Mouse (Mus musculus) E14TG2a.4 (cell line): ENCODE results near the gene Eif4e.

Experiments
- CTCF ChIP-seq: conservative IDR thresholded peaks from 2 replicates; pipeline ENCODE4 v1.5.1; 2014; ENCODE audit warnings: low read length
- NANOG ChIP-seq: IDR thresholded peaks from 2 replicates; pipeline ENCODE4 v1.6.1; 2014; ENCODE audit warnings: borderline replicate concordance, low read length, mixed read lengths
- POU5F1 ChIP-seq: IDR thresholded peaks from 2 replicates; pipeline ENCODE4 v1.6.1; 2014; ENCODE audit warnings: low read length, borderline replicate concordance

DNA sequence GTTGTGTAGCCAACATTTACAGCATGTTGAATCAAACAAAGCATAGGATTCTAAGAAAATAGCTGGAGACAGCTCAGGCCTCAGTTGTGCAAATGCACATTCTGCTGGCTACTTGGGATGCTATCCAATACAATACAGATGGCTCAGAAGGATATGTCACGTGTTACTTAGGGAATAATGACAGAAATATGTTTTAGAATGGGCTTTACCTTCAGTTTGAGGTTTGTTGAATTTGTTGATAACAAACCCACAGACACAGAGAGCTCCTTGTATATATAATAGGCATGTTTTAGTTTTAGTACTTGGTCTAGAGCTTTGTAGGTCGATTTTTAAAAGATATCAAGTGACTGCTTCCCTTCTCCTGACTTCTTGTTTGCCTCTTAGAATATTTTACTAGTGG, 6.8 kb downstream of the Eif4e start:
- TF ChIP-seq CTCF (no peak), POU5F1 (no peak), NANOG (no peak)
